Mouse (Mus musculus): ENCODE measurements at regions not wholly inside any gene's neighbourhood (a gene's known extent, or its start where the extent isn't known, plus 50 kb on each side); places are given as distances from the start of the nearest gene placed in this dataset.

GRCm38 (mm10) chr4:100726496-100726895 lies 50.0 kb upstream of the Cachd1 start:
- ATAC-seq (ENCODE audit: insufficient read depth) (no peak), DNase-seq (ENCODE audit: low read depth in 3 of 3, low spot score in 3 of 3) (no peak)
- Histone ChIP-seq H3K36me3 (replicated peaks; ENCODE audit: control insufficient read depth, insufficient read depth, low read depth) (no peaks in the 10 kb centered on the region), H3K27ac (no peak overlapping the region), H3K4me1 (replicated peaks; ENCODE audit: control insufficient read depth in 2 of 2, insufficient read depth in 2 of 2, low read length in 1 of 2) (no peaks in the 10 kb centered on the region), H3K4me3 (ENCODE audit: insufficient read depth in 1 of 2, low read depth in 2 of 2, low read length in 2 of 2) (no peak overlapping the region), H3K9me3 (ENCODE audit: control insufficient read depth, low read length) (no peaks in the 10 kb centered on the region), H3K4me2 (ENCODE audit: low read depth) (no peak overlapping the region), H3K27me3 (ENCODE audit: control insufficient read depth, insufficient read depth, low read length) (no peaks in the 10 kb centered on the region), H3K9ac (replicated peaks) (no peak overlapping the region)
- WGBS (ENCODE audit: insufficient replicate concordance) = 59% methylated on average over 6 of the region's 6 CpGs
- no peak for TF ChIP-seq EP300 (IDR thresholded peaks at IDR 0.05; ENCODE audit: low read depth)
- TF ChIP-seq CTCF (IDR thresholded peaks at IDR 0.05; ENCODE audit: low read depth) = no peak

Measured in liver, embryonic 14.5 days (tissue).